Mouse (Mus musculus): ENCODE measurements around the gene Inhbb.
A peak's percentile ranks its signal among the peaks of the same experiment; 100 is the strongest.

Gene Inhbb

DNA sequence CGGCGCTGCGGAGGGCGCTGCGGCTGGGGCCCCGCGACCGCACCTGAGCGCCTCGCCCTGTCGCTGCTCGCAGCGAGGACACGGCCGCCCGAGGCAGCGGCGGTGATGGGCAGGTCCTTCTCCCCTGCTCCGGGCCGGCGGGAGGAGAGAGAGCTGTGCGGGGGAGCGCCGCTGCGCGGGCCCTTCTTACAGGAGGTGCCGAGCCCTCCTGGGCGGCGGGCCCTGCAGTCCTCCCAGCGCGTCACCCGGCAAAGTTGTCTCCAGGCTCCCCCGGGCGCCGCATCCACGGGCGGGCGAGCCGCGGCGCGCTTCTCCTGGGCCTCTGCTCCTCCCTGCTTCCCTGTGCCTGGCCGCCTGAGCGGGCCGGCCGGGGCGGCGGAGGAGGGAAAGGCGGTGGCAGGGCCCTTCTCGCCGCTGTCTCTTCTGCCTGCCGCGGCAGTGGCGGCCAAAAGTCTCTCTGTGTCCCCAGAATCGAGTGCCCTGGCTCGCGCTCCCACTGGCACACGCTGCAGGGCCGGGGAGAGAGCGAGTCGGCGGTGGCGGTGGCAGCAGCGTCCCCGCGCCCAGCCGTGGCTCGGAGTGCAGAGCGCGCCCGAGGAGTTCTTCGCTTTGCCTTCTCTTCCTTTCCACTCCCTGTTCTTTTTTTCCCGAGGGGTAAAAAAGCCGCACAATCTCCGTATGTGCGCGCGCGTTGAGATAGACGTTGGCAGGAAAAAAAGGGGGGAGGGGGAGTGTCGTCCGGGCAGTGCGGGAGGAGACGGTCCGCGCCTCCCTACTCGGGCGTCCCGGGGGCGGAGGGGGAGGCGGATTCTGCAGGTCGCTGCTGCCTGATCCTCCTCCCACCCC, at the start of gene Inhbb:
Gene Inhbb (minus strand): TSS at position 673 of the 846 bp plus-strand sequence.
- DNase-seq (ENCODE audit: low spot score): peak; percentile 32

DNA sequence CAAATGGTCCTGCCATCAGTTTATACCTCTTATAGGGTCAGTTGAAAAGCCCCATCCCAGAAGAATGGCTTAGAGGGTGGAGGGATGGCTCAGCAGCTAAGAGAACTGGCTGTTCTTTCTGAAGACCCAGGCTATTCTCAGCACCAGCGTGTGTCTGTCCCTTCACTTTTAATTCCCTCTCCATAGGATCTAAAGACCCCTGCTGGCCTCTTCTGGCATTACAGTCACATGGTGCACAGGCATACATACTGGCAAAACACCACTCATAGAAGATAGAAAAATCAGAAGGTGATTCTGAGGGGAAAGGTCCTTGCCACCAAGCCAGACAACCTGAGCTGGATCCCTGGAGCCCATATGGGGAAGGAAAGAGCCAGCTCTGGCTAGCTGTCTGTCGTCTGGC, 41.3 kb upstream of the Inhbb start:
- DNase-seq (ENCODE audit: low spot score): no peak

DNA sequence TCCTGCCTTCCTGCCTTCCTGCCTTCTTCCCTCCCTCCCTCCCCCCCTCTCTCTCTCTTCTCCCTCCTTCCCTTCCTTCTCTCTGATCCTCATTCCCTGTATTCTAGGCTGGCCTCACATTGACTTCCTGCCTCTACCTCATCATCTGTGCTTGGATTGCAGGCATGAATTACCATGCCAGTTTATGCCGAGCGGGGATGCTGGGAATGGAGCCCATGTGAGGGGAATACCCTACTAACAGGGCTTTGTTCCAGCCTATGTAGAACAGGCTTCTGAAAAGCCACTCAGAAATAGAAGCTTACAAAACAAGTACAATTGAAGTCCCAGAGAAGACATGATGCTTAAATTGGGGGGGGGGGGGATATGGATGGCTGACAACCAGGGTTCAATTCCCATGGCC, 38.0 kb upstream of the Inhbb start:
- no peak for DNase-seq (ENCODE audit: low spot score)

DNA sequence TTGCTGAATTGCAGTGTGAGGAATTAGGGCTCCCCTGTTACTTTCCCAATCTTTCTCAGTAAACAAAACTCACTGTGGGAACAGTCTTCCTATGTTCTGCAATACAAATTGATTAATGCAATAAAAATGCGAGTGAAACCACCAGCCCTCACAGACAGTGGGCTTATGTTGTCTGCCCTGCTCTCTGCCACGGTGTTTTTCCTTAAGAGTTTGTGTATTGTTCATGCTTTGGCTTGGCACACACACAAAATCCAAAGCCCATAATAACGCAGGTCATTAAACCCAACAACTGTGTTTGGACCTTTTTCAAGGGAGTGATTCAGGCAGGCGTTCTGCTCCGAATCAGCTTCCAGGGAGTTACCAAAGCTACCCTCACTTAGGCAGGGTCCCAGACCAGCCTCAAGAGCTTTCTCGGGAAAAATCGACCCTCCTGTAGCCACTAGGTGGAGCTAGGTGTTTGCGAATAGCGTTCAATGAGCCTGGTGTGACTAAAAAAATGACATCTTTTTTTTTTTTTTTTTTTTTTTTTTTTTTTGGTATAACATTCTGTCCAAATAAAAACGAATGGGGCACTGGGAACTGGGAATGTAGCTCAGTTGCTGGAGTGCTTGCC, 36.1 kb upstream of the Inhbb start:
- peak; percentile 42 for DNase-seq (ENCODE audit: low spot score)

DNA sequence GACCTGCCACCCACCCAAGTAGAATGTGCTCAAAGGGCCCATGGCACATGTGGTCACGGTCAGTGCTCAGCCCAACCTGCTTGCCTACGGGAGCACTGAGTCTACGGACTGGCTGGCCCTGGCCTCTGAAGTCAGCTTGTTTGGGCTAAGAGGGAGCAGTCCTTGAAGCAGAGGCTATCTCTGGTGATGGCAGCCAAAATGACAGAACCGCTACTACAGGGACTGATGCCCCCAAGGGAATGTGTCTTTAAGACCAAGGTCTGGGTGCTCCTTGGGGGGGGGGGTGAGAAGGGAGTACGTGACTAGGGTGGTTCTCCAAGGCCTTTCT, 35.4 kb upstream of the Inhbb start:
- DNase-seq (ENCODE audit: low spot score): no peak

DNA sequence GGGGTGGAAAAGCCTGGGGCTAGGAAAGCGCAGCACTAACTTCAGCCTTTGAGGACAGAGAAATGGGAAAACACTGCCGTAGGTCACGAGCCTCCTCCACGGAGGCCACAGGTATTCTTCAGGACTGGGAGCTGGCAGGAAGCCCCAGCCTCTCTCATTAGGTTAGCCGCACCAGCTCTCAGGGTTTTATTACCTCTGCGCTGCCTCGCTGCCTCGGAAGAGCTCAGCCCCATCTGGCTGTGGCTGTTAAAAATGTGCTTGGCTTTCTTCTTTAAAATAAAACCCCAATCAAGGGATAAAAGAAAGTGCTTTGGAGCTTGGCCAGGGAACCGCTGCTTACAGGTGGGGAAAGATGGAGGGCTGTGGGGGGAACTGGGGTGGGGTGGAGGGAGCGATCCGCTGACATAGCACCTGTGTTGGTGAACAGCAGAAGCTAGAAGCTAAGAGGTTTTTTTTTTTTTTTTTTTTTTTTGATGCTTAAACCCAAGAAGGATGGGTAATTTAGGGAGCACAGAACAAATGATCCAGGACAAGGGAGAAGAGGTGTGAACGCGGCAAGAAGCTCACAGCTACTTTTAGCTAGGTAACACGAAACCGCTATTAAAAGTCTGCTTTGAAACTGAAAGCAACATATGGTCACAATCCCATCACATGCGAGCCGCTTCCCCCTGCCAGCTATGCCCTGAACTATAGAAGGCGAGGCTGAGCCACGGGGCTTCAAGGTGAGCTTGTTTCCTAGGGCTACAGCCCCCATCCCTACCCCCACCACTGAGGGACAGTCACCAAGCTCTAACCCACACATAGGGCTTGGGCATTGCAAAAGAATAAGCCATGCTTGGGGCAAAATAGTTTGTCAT, 34.9 kb upstream of the Inhbb start:
- DNase-seq (ENCODE audit: low spot score): no peak

DNA sequence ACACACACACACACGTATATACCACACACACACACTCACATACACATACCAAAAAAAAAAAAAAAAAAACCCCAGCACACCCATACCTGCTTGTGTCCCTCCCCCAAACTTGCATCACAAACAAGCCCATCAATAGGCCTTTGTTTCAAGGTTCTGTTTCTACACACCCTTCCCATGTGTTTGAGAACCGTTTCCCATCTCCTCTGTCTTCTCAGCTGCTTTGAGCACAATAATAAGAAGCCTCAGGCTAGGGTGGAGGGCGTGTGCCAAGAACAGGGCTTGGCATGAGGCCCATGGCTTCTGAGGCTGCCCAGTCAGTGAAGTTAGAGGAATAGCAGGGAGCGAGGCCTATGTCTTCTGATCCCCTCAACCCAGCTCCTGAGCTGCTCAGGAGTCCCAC, 31.7 kb upstream of the Inhbb start:
- no peak for DNase-seq (ENCODE audit: low spot score)

DNA sequence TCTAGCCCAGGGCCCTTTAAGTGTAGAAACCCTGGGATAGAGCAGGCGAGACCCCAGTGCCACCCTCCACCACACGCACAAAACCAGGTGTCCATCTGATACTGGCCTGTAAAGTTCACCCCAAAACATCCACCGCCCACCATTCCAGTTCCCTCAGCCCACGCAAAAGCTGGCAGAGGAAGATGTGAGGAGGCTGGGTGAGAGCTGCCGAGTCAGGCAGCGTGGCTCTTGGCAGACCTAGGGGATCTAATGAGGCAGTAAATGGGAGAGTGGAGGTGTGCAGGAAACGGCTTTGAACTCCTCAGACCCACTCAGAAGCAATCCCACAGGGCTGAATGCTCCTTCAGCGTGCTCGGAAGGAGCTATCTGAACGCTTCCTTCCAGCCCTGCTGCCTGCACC, 29.4 kb upstream of the Inhbb start:
- no peak for DNase-seq (ENCODE audit: low spot score)

DNA sequence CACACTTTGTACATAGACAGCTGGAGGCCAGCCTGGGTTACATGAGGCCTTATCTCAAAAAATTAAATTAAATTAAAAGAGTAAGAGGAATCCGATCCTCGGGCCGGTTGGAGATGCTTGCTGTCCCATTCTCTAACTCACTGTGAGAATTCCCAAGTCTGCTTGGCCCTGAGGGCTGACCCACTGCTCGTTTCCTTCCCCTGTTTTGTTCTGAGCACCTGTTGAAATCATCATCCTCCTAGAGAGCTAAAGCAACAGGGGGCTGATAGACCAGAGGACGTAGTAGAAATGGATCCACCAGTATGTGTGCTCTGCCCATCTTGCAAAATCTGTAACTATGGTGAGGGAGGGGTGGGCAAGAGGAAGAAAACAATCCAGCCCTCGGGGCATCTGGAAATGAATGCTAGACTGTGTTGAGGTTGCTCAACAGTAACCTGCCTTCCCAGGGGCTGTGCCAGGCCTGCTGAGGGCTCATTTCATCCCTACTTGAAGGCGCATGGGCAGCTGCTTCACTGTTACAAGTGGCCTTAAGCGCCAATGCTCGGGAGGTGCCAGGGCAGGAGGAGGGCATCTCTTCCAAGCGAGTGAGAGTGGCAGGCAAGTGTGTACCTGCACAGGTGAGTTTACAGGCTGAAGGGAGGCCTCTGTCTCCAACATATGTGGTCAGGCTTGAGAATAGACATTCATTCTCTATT, 28.8 kb upstream of the Inhbb start:
- DNase-seq (ENCODE audit: low spot score): no peak

DNA sequence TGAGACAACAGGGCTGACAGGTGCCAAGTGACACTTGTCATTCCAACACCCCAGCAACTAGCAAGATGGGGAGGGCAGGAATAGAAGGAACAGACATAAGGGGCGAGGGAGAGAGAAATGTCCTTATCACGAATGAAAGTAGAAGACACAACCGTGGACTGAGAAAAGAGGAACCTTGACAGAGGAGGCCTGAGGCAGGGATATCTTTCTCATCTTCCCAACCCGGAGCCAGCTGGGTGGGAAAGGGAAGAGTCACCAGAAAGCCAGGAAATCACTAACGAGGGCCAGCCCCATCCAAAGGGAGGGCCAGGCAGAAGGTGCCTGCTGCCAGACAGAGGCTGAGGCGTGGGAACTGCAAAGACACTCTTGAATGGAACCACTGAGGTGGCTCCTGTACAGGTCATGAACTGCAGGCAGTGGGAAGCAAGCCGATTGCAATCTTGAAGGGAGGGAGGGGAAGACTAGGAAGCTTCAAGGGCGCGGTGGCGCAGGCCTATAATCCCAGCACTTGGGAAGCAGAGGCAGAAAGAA, 24.8 kb upstream of the Inhbb start:
- DNase-seq (ENCODE audit: low spot score): no peak

DNA sequence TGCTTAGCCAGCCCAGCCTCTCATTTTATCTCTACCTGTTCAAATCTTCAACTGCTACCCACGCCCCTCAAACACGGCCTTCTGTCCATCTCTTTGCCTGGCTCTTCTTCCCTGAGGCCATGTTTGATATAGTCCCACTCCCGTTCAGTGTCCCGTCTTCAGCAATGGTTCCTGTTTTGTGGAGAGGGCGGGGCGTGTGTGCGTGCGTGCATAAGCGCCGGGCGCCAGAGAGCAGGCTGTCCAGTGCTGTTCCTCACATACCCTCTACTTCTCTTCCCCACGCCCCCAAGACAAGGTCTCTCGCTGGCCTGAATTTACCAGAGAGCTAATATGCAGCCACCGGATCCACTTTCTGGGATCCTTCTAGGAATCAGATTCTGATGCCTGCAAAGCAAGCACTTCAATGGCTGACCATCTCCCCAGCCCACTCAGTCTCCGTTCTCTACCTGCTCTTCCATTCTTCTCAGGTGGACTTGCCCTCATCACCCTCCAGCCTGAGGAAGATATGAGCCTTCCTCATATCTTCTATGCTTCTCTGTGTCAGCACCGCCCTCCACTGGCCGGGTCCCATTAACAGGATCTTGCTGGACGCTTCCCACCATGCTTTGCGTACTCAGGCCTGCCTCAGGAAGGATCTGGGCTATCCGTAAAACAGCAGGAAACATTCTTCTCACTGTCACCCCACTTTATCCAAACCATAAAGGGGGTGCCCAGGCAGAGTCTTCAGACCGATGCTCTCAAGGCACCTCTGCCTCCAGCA, 21.7 kb upstream of the Inhbb start:
- DNase-seq (ENCODE audit: low spot score): no peak

DNA sequence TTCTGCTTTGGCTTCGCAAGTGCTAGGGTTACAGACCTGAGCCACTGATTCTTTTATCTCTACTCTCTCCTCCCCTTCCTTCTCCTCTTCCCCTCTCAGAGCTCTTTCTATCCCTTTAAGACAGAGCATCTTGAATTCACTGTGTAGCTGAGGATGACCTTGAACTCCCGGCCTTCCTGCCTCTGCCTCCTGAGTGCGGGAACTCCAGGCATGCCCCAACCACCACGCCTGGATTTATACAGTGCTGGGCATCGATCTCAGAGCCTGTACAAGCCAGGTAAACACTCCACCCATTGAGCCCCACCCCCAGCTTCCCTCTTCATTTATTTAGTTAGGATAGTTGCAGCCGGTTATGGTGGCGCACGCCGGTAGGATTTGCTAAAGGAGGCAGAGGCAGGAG, 20.9 kb upstream of the Inhbb start:
- no peak for DNase-seq (ENCODE audit: low spot score)

DNA sequence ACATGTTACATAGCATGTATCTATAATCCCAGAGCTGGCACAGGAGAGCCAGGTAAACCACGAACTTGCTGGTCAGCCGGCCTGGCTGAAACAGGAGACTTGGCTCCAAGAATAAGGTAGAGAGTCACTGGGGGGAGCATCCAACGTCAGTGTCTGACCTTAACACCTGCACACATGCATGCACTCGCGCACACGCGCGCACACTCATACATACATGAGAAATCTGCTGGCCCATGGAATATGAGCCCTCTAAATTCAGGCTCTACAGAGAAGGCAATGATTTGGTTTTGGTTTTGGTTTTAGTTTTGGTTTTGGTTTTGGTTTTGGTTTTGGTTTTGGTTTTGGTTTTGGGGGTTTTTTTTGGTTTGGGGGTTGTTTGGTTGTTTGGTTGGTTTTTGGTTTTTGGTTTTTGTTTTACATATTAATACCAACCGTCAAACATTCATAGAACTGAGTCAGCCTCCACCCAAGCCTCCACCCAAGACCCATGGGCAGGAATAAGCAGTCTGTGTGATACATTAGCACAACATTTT, 16.1 kb upstream of the Inhbb start:
- no peak for DNase-seq (ENCODE audit: low spot score)

DNA sequence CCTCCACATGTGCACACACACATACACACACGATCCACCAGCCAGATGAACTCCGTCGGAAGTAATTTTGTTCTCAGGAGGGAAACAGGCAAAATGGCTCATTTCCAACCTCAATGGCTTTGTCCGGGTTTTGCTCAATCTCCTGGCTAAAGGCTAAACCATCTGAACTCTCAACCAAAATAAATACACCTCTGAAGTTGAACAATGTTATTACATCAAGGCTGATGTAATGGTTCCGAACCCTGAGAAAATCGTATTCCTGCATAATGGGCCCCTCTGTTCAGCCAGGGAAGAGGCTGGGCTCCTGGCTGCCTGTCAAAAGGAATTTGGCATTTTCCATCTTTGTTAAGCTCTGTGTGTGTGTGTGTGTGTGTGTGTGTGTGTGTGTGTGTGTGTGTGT, 15.4 kb upstream of the Inhbb start:
- DNase-seq (ENCODE audit: low spot score): no peak

DNA sequence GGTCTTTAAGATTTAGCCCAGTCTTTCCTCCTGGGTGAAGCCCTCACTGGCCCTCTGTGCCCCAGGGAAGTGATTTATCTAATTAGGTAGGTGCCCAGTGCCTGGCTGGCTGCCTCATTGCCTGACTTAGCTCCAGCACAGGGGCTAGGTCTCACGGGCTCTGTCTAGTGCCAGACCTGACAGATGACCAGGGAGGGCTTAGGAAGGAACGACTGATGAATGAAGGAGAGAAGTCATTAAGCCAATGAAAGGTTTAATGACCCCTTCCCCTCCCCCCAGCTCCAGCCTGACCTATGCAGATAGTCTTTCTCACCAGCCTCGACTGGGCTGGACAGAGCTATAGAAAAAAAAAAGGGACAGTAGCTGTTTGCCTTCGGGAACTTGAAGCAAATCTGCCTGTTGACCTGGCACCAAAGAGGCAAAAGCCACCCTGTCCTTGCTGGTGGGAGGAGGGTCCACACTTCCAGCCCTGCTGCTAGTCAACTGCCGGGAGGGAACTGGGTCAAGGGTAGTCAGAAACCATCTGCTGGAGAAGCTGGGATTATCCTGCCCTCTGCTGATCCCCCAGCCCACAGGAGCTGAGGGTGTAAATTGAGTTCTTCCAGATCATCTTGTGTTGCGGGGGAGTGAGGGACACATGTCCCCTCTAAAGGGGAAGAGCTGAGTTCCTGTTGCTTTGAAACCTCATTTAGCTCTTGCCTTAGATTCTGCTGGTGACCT, 2.3 kb upstream of the Inhbb start:
- no peak for DNase-seq (ENCODE audit: low spot score)

DNA sequence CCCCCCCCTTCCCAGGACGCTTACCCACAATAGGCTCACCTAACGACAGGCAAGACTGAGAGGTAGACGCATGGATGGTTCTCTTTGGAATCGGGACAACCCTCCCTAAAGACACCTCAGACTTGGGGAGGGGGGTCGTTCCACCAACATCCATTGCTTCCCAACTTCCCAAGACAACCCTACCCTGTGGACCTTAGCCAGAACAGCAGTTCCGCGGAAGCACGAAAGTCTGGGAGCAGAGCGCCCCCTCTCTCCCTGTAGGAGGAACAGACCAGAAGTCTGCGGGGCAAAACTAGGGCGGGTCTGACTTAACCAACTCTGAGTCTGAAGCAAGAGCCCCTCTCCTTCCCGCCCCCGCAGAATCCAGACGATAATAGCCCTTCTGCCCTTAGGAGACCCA, 1.5 kb upstream of the Inhbb start:
- DNase-seq (ENCODE audit: low spot score): no peak

DNA sequence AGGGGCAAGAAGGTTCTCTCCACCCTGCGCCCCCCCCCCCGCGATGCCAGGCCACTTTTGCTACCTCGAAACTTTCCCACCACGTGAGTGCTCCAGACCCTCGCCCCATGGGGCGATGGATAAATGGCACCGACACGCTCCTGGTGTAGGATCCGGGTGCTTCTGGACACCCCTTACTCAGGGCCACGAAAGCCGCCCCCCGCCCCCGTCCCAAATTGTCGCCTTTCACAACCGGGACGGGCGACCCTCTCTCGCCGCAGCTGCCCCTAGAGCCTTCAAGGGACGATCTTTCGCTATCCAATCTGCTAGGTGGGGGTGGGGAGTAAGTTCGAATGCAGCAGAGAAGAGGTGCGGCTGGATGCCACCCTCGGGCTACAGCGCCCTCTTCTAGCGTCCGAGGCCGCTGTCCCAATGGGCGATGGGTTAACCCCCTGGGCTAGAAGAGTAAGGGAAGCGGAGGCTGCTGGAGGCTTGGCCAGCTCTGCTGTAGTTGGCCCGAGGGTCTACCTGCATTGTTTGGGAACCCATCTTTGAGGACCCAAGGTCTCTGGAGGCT, 490 bp upstream of the Inhbb start:
- DNase-seq (ENCODE audit: low spot score): no peak

DNA sequence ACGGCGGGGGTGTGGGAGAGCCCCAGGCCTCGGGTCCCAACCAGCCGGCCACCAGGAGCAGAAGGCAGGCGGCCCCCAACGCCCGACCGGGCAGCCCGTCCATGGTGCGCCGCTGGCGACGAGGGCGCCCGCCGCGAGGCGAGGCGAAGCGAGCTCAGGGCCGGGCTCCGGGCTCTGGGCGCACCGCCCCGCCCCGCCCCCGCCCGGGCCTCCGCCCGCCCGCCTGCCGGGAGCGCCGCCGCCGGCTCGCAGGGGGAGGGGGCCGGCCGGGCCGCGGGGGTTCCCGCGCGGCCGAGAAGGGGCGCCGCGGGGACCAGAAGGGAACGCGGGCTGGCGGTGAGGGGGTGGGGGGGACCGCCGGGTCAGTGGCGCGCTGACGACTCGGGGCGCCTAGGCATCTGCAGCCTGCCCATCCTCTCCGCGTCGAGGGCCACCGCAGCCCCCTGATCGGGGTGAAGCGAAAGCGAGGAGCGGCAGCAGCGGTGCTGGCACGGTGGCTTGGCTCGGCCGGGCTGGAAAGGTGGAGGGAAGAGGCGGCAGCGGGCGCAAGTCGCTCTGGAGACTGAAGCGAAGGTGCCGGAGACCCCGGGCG, 968 bp downstream of the Inhbb start:
- peak; percentile 34 for DNase-seq (ENCODE audit: low spot score)

DNA sequence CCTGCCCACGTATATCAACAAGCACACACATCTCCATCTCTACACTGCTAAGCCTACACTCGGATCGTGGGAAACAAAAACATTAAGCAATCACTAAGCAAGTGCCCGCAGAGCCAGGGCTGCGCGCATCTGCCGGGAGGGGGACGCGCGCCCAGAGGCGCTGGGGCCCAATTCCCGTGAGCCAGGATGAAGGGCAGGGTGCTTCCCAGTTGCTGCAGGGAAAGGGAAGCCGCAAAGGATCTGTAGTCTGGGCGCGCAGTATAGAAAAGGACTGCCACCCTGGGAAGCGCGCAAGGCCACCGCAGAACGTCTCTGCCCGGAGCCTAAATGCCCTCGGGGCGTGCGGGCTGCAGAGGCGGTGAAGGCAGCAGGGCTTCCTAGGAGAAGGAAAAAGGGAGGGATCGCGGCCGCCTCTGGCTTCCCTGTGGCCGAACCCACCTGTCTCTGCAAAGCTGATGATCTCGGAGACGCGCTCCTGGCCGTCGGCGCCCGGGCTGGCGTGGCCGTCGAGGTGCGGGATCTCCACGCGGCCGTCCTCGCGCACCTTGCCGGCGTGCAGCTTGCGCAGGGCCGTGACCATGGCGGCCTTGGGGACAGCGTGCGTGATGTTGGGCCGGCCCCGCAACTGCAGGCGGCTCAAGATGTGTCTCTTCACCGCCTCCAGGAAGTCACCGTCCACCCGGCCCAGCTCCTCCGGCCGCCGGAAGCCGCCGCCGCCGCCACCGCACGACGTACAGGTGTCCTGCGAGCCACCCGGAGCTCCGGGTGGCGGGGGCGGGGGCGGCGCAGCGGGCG, 1.7 kb downstream of the Inhbb start:
- no peak for DNase-seq (ENCODE audit: low spot score)

All from yolk sac, embryonic 10.5 days (tissue).